Mouse (Mus musculus) right cerebral cortex, adult 2 months (tissue): ENCODE data around the gene Icam1.
A peak's percentile ranks its signal among the peaks of the same experiment; 100 is the strongest.
"Not testable (repeated sequence)": the region's sequence is repeated elsewhere in the genome, so short reads cannot be mapped to it uniquely, and the experiment has no call there.

Source experiments
- DNase-seq, 2 experiments: peaks; one replicate each; pipeline ENCODE4 v3.0.0; 2021 to 2022; ENCODE audit warnings: low spot score in 2 of 2

Icam1 gene

DNA sequence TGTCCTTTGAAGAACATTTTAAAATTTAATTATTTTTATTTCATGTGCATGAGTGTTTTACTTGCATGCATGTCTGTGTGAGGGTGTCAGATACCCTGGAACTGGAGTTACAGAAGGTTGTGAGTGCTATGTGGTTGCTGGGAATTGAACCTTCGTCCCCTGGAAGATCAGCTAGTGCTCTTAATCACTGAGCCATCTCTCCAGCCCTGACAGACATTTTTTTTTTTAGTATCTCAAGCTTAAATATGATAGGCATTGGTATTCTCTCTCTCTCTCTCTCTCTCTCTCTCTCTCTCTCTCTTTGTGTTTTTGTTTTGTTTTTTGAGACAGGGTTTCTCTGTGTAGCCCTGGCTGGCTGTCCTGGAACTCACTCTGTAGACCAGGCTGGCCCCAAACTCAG, 29.0 kb downstream of the Icam1 start:
- DNase-seq: not testable (repeated sequence)

DNA sequence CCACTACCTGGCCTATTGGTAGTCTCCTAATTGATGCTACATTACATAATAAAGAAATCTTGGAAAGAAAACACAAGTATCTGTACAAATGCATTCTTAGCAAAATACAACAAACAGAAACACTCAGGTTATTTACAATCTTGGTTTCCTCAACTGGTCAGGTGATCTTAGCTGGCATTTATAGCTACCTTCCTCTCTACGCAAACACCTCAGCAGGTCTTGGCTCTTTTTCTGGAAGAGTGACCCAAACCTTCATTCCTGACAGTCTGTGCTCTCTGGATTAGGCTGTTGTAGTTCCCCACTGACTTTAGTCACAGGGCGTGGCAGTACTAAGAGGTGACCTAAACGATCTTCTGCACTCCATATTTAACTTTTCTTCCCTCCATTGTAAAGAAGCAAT, 29.4 kb downstream of the Icam1 start:
- DNase-seq: no peak

DNA sequence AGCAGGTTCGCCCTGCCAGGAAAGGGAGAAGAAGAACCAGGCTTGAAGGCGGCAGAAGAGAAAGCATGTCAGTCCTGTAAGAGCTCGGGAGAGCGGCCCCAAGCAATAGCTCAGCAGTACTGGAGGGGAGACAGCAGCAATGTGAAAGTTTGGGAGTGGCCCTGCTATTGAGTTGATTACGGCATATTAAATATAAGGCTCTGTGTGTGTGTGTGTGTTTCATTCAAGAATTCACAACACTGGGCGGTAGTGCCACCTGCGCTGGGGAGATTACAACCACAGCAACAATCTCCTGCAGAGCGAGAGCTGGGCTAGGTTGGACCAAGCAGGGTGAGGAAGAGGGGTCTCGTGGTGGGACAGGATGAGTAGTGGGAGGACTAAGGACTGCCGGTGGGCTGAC, 35.8 kb downstream of the Icam1 start:
- no peak for DNase-seq

DNA sequence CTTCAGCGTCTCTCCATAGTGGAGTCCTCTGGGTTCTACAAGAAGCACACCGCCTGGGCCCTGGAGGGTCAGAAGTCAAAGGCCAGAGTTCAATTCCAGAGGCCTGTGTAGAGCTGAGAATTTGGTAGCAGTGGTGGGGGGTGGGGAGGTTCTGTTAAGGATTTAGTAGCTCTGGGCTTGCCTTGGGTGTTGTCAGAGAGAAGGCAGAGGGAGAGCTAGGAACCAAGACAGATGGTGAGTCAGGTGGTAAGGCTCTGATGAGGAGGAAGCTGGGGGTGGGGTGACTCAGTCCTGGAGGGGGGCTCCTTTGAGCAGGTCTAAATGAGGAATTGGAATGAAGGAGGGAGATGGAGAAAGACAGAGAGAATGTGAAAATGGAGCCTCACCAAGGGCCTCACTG, 47.1 kb downstream of the Icam1 start:
- peak; percentile 76 to 79 for DNase-seq

DNA sequence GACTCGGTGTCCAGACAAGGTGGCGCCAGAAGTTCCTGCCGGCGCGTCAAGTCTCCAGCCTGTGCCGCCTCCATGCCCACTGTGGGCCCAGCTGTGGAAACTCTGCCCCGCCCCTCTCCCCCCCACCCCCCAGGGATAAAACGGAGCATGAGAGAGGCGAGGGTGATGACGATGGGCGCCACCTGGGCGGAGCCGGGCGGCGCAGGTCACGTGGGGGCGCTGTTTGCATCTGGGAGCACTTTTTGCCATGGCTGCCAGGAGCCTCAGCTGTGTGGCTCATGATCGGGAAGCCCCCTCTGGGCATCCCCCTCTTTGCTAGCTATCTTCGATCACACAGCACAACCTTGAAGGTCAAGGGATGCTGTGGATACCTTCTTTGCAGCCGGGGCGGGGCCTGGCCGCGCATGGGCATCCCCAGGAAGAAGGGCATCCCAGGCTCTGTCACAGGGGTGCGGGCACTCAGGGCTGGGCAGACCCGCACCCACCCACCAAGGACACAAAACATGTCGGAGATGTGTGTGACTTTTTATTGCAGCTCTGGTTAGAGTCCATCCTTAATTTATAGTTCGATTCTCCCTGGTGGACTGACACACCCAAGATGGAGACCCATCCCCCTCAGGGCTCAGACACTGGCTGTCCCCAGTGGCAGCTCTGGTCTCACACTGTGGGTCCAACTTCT, 51.4 kb downstream of the Icam1 start, which contains the start of gene Zglp1:
Gene Zglp1, minus strand, starts transcription at position 88 of the 679 bp plus-strand sequence.
- DNase-seq: no peak

DNA sequence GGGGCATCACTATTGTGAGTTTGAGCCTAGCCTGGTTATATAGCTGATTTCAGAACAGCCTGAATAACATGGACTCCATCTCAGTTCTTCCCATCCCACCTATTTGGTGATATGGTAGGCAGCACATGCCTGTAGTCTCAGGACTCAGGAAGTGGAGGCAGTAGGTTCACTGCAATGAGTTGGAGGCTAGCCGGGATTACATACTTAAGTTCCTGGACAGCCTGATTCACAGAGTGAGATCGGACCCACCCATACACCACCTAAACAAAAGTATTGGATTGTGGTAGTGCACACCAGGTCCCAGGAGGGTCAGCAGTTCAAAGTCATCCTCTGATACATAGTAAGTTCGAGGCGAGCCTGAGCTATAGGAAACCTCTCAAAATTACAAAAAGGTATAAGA, 56.9 kb downstream of the Icam1 start:
- peak in 1 of 2 experiments; percentile 35 for DNase-seq

DNA sequence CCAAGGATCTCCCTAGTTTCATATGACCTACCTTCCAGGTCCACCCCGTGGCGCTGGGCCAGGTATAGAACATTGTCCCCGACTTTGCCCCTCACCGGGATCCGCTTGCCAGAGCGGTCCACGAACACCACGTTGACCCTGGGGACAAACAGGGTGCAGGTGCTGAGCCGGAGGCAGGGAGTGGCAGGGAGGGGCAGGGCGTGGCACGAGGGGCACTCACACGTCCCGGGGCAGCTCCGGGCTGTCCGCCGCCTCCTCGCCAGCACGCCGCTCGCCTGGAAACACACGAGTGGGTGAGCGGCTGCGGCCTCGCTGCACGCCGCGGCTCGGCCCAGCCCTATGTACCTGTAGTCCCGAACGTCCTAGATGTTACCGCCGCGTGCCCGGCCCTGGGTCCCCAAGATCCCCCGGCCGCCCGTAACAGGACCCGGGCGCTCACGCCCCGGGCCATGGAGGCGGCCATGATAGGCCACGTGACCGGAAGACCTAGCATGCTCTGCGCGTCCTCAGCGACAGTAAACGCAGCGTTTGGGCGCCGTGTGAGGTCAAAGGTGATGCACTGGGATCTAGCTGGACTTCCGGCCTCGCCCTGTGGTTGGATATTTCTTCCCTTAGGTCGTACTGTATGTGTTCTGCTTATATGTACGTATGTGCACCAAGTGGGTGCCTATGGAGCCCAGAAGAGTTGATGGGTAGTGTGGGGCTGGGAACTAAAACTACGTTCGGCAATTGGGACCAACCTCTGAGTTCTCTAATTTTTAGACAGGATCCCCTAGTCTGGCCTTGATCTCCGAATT, 57.5 kb downstream of the Icam1 start, which contains the start of the genes Gm49373 and Fdx1l:
Gene Gm49373, minus strand, starts transcription at position 53 of the 797 bp plus-strand sequence.
Gene Fdx1l, minus strand, starts transcription at position 571 of the 797 bp plus-strand sequence.
- DNase-seq: peak; percentile 93 to 95

DNA sequence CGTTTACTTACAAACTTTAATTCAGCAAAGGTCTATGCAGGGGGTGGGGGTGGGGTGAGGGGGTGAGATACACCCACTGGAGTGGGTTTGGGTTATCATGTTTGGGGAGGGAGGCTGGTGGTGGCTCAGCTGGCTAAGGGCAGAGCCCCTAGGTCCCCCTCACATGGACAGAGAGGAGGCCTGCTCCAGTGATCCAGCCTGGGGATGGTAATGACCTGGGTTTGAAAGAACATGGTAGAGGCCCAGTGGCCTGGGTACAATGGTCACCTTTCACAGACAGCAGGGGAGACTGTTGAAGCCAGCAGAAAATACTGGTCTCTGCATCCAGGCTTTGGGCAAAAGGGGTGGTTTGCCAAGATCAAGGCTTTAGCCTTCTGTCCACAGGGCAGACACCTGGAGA, 58.4 kb downstream of the Icam1 start:
- DNase-seq: no peak

DNA sequence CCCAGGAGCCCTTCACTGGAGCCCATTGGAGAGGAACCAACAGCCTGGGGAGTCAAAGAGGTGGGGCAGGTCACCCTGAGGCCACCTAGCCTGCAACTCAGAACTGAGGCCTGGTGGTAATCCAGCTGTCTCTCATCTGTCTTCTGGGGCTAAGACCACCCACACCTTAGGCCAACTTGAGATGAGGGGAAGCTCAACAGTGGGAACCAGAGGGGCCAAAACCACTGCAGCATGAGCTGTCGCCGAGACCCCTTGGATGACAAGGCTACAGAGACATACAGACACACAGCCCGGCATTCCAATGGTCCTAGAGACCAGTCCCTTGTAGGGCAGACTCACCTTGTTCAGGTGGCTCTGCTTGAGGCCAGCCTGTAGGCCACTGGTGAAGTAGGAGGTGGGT, 59.8 kb downstream of the Icam1 start:
- no peak for DNase-seq
